Mouse (Mus musculus): ENCODE data around the gene Spata2.
A peak's percentile ranks its signal among the peaks of the same experiment; 100 is the strongest.

The Spata2 gene

DNA sequence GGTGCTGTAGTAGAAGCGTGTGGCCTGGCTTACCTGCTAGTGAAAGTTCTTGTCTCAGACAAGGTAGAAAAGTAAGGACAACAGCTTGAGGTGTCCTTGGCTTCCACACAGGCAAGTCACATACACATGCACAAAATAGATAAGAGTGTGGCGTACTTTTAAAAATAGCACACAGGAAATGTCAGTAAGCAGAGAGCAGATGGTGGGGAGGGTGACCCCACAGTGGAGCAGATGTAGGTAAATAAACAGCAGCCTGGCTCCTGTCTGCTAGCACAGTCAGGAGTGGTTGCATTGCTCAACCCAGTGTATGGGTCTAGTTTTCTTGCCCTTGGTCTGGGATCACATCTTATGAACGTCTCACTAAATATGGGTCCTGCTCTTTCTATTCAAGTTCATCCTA is 17.8 kb upstream of the Spata2 start:
- no peak for DNase-seq (ENCODE audit: low spot score)

DNA sequence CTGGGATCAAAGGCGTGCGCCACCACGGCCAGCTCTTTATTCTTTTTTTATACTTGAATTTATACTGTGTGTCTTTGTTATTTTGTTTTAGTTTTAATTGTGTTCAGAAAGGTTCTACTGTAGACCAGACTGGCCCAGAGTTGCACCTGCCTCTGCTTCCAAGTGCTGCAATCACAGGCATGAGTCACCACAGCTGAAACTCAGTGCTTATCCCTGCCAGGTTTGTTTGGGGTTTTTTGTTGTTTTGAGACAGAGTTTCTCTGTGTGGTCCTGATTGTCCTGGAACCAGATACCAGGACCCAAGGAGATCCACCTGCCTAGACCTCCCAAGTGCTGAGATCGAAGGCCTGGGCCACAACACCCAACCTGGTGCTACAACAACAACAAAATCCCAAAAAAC is 15.9 kb upstream of the Spata2 start:
- DNase-seq (ENCODE audit: low spot score) = no peak

DNA sequence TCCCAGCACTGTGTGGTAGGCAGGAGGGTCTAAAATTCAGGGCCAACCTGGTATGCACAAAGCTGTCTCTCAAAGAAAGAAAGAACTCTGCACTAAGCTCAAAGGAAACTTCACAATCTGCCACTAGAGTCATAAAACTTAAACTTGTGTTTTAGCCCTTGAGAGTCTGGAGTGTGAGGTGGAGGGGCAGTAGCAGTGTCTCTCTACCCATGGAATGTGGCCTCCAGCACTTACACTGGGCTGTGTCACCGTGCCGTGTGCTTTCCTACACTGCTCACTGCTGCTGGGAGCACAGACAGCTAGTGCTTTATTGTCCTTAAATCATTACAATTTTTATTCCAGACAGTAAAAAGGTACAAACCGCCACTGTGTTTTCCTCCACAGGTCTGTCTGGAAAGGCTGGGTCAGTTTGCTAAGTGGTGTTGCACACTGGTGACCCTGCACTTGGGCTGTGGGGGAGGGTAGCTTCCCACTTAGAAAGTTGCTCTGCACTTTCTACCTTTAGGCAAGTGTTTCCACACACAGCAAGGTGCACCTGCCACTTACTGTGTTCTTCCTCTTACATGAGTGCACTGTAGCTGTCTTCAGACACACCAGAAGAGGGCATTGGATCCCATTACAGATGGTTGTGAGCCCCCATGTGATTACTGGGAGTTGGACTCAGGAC is 15.2 kb upstream of the Spata2 start:
- DNase-seq (ENCODE audit: low spot score) = no peak

DNA sequence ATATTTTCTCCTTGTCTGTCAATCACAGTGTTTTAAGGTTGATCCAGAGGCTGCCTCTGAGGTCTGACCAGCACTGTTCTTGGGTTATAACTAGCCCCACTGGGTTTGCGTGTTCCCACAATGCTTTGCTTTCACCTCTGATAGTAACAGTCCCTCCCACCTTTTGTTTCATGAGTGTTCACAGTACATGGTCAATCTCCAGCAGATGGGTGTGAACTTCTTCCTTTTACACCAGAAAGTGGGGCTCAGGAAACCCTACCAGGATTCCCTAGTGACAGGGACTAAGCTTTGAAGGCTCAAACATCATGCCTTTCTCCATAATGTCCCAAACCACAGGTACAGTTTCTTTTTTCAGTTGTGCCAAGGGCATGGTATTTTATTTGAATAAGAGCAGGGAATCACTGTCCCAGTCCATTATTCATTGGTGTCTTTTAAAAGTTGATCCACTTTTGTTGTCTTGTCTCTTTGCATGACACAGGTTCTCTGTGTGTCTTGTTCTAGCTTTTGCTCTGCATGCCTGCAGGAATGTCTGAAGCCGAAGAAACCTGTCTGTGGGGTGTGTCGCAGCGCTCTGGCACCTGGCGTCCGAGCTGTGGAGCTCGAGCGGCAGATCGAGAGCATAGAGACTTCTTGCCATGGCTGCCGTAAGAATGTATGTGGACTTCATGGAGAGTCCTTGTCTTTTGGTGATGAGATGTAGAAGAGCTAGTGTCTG is 14.0 kb upstream of the Spata2 start:
- no peak for DNase-seq (ENCODE audit: low spot score)

DNA sequence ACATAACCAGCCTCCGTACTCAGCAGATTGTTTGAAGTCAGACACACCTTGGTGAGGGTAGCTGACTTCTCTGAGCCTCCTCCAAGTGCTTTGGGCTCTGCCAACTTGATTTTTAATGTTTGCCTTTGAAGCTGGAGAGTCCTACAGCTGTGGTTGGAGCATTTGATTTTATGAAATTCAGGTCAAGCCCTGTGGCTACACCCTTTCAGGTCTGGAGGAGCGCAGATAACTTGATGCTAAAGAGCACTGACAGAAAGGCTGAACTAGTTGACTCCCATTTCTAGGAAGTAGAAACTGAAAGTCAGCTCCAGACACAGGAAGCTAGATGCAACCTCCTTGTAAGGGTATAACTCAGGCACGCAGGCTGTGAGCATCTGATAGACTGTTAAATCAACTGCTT is 12.4 kb upstream of the Spata2 start:
- DNase-seq (ENCODE audit: low spot score) = peak; percentile 82

GRCm38 (mm10) chr2:167503896-167504349 is 11.2 kb upstream of the Spata2 start:
- peak; percentile 56 for DNase-seq (ENCODE audit: low spot score)

GRCm38 (mm10) chr2:167503253-167503895 is 10.7 kb upstream of the Spata2 start:
- DNase-seq (ENCODE audit: low spot score) = peak; percentile 81

- no peak for DNase-seq (ENCODE audit: low spot score)
These were observed 10.0 kb upstream of the Spata2 start for GRCm38 (mm10) chr2:167502554-167503252.

- DNase-seq (ENCODE audit: low spot score) = peak; percentile 64
These were observed 4.6 kb upstream of the Spata2 start for GRCm38 (mm10) chr2:167497272-167497671.

GRCm38 (mm10) chr2:167496437-167496836 is 3.8 kb upstream of the Spata2 start:
- DNase-seq (ENCODE audit: low spot score) = no peak

GRCm38 (mm10) chr2:167491757-167492708 is 654 bp downstream of the Spata2 start, which contains the start of gene Rnf114:
Rnf114 (plus strand) TSS chr2:167492645.
- DNase-seq (ENCODE audit: low spot score) = no peak

GRCm38 (mm10) chr2:167490813-167491525 is 1.7 kb downstream of the Spata2 start:
- no peak for DNase-seq (ENCODE audit: low spot score)

DNA sequence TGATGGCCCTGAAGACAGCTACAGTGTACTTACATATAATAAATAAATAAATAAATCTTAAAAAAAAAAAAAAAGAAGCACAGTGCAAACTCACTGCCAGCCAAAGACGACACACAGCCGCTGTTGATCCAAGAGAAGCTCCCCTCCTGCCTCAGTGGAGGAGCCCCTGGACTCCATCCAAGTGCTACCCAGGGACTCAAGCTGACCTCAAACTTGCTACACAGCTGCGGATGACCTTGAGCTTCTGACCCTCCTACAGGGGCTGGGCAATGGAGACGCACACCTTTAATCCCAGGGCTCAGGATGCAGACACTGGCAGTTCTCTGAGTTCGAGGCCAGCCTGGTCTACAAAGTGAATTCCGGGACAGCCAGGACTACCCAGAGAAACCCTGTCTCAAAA is 4.7 kb downstream of the Spata2 start:
- no peak for DNase-seq (ENCODE audit: low spot score)

- no peak for DNase-seq (ENCODE audit: low spot score)
These were observed 5.1 kb downstream of the Spata2 start for GRCm38 (mm10) chr2:167487551-167487950.

GRCm38 (mm10) chr2:167486573-167486972 is 6.1 kb downstream of the Spata2 start:
- no peak for DNase-seq (ENCODE audit: low spot score)

- peak; percentile 42 for DNase-seq (ENCODE audit: low spot score)
These were observed 6.9 kb downstream of the Spata2 start for GRCm38 (mm10) chr2:167485501-167486377.

- no peak for DNase-seq (ENCODE audit: low spot score)
These were observed 7.8 kb downstream of the Spata2 start for GRCm38 (mm10) chr2:167484932-167485331.

- DNase-seq (ENCODE audit: low spot score) = no peak
These were observed 8.8 kb downstream of the Spata2 start for GRCm38 (mm10) chr2:167483827-167484410.

Data from lung, postnatal 25 days (tissue).